Mouse (Mus musculus) liver, embryonic 15.5 days (tissue): ENCODE results near the gene Dirc2. TPM values are rescaled to one million over a fixed set of nuclear protein-coding genes. Genes with fewer than 3 reads are reported as not detected.

Source experiments
- ATAC-seq: fragments of 200-750 bp; cut with Nextera tagmentation; 2 replicates; pipeline ENCODE4 v1.8.0; 2017; ENCODE audit warnings: moderate number of reproducible peaks, mild to moderate bottlenecking, moderate library complexity; ENCODE audit not compliant: insufficient read depth
- H3K27ac ChIP-seq: fragments of 300-500 bp; sonication (generic); replicated peaks from 2 replicates; pipeline ENCODE4 v1.5.1; 2015; ENCODE audit warnings: mild to moderate bottlenecking, inconsistent platforms
- H3K27me3 ChIP-seq: fragments of 300-500 bp; sonication (generic); 2 replicates; pipeline ENCODE4 v1.6.1; 2015; ENCODE audit warnings: mild to moderate bottlenecking, inconsistent platforms
- H3K36me3 ChIP-seq: fragments of 300-500 bp; sonication (generic); replicated peaks from 2 replicates; pipeline ENCODE4 v1.6.1; 2015; ENCODE audit warnings: moderate library complexity, mild to moderate bottlenecking, inconsistent platforms
- H3K4me1 ChIP-seq: fragments of 300-500 bp; sonication (generic); replicated peaks from 2 replicates; pipeline ENCODE4 v1.6.1; 2015; ENCODE audit warnings: inconsistent platforms
- H3K4me2 ChIP-seq: fragments of 300-500 bp; sonication (generic); 2 replicates; pipeline ENCODE4 v1.6.1; 2015; ENCODE audit warnings: moderate library complexity, mild to moderate bottlenecking, inconsistent platforms
- H3K4me3 ChIP-seq: fragments of 300-500 bp; sonication (generic); replicated peaks from 2 replicates; pipeline ENCODE4 v1.5.1; 2015; ENCODE audit warnings: mild to moderate bottlenecking, inconsistent platforms
- H3K9ac ChIP-seq: fragments of 300-500 bp; sonication (generic); 2 replicates; pipeline ENCODE4 v1.6.1; 2015; ENCODE audit warnings: moderate library complexity, mild to moderate bottlenecking, inconsistent platforms
- H3K9me3 ChIP-seq: fragments of 300-500 bp; sonication (generic); replicated peaks from 2 replicates; pipeline ENCODE4 v1.6.1; 2016; ENCODE audit warnings: inconsistent platforms
- WGBS: fragments of 180-500 bp; shearing (Covaris S2); methylation state at CpG from one replicate; pipeline ENCODE4 v1.1.7; 2015; ENCODE audit warnings: mixed read lengths; ENCODE audit not compliant: insufficient replicate concordance; 5-methylcytosine and 5-hydroxymethylcytosine counted together
- polyA plus RNA-seq: library from polyadenylated mRNA; unstranded; fragments of >200 nt; fragmentation: Nextera tagmentation; extraction: Ambion mirVana; gene quantifications from 2 replicates; pipeline ENCODE4 v1.2.1, GENCODE M21; 2015

Gene Dirc2
- polyA plus RNA-seq, 1 experiment from 2014 or later: 5.0 TPM

GRCm38 (mm10) chr16:35787568-35788189 is 18.5 kb upstream of the Dirc2 start:
- no peak overlapping the region for H3K27ac ChIP-seq
- peaks cover 29% of the 10 kb centered on the region for H3K36me3 ChIP-seq
- H3K27me3 ChIP-seq: no peaks in the 10 kb centered on the region
- peaks cover 29% of the 10 kb centered on the region for H3K4me1 ChIP-seq
- no peak overlapping the region for H3K4me3 ChIP-seq
- no peaks in the 10 kb centered on the region for H3K9me3 ChIP-seq
- H3K4me2 ChIP-seq: no peak overlapping the region
- 82% methylated on average over 8 of the region's 8 CpGs for WGBS
- 0 out of 2 replicates have a peak, but pooled peaks have one; percentile 18 for ATAC-seq
- no peak overlapping the region for H3K9ac ChIP-seq

GRCm38 (mm10) chr16:35787163-35787562 is 18.0 kb upstream of the Dirc2 start:
- 86% methylated on average over 6 of the region's 6 CpGs for WGBS
- ATAC-seq: no peak
- Histone ChIP-seq H3K27me3 (no peaks in the 10 kb centered on the region), H3K9me3 (no peaks in the 10 kb centered on the region), H3K4me3 (no peak overlapping the region), H3K27ac (no peak overlapping the region), H3K36me3 (peaks cover 28% of the 10 kb centered on the region), H3K4me2 (no peak overlapping the region), H3K9ac (no peak overlapping the region), H3K4me1 (peaks cover 32% of the 10 kb centered on the region)

- no peaks in the 10 kb centered on the region for H3K27me3 ChIP-seq
- 44% methylated on average over 7 of the region's 7 CpGs for WGBS
- ATAC-seq: no peak
- H3K9ac ChIP-seq: no peak overlapping the region
- no peaks in the 10 kb centered on the region for H3K9me3 ChIP-seq
- no peak overlapping the region for H3K4me2 ChIP-seq
- peaks cover 32% of the 10 kb centered on the region for H3K4me1 ChIP-seq
- peaks cover 21% of the 10 kb centered on the region for H3K36me3 ChIP-seq
- 0 out of 2 replicates have a peak overlapping the region, but pooled peaks have one; percentile 1 for H3K27ac ChIP-seq
- no peak overlapping the region for H3K4me3 ChIP-seq
These were observed 15.1 kb upstream of the Dirc2 start for GRCm38 (mm10) chr16:35784134-35784725.

GRCm38 (mm10) chr16:35783207-35783573 is 14.0 kb upstream of the Dirc2 start:
- H3K4me3 ChIP-seq: no peak overlapping the region
- H3K9ac ChIP-seq: no peak overlapping the region
- 50% methylated on average over 3 of the region's 3 CpGs for WGBS
- H3K36me3 ChIP-seq: peaks cover 12% of the 10 kb centered on the region
- no peak overlapping the region for H3K27ac ChIP-seq
- ATAC-seq: no peak
- H3K9me3 ChIP-seq: no peaks in the 10 kb centered on the region
- H3K4me2 ChIP-seq: no peak overlapping the region
- H3K27me3 ChIP-seq: no peaks in the 10 kb centered on the region
- peaks cover 32% of the 10 kb centered on the region for H3K4me1 ChIP-seq

GRCm38 (mm10) chr16:35782451-35783206 is 13.5 kb upstream of the Dirc2 start:
- WGBS: 79% methylated on average over 13 of the region's 13 CpGs
- no peaks in the 10 kb centered on the region for H3K27me3 ChIP-seq
- no peak overlapping the region for H3K4me2 ChIP-seq
- H3K9me3 ChIP-seq: no peaks in the 10 kb centered on the region
- H3K4me1 ChIP-seq: peaks cover 32% of the 10 kb centered on the region
- H3K9ac ChIP-seq: no peak overlapping the region
- H3K36me3 ChIP-seq: peaks cover 8% of the 10 kb centered on the region
- no peak overlapping the region for H3K27ac ChIP-seq
- no peak overlapping the region for H3K4me3 ChIP-seq
- ATAC-seq: no peak

GRCm38 (mm10) chr16:35781651-35782050 is 12.5 kb upstream of the Dirc2 start:
- no peak overlapping the region for H3K27ac ChIP-seq
- 72% methylated on average over 5 of the region's 5 CpGs for WGBS
- H3K4me3 ChIP-seq: no peak overlapping the region
- H3K9me3 ChIP-seq: no peaks in the 10 kb centered on the region
- H3K27me3 ChIP-seq: no peaks in the 10 kb centered on the region
- H3K36me3 ChIP-seq: no peaks in the 10 kb centered on the region
- H3K4me2 ChIP-seq: no peak overlapping the region
- no peak for ATAC-seq
- H3K9ac ChIP-seq: no peak overlapping the region
- peaks cover 32% of the 10 kb centered on the region for H3K4me1 ChIP-seq

GRCm38 (mm10) chr16:35781096-35781495 is 11.9 kb upstream of the Dirc2 start:
- no peak for ATAC-seq
- 87% methylated on average over 9 of the region's 9 CpGs for WGBS
- no peak overlapping the region for H3K27ac ChIP-seq
- no peak overlapping the region for H3K4me2 ChIP-seq
- H3K4me3 ChIP-seq: no peak overlapping the region
- peaks cover 34% of the 10 kb centered on the region for H3K4me1 ChIP-seq
- no peaks in the 10 kb centered on the region for H3K9me3 ChIP-seq
- H3K9ac ChIP-seq: no peak overlapping the region
- H3K27me3 ChIP-seq: no peaks in the 10 kb centered on the region
- H3K36me3 ChIP-seq: no peaks in the 10 kb centered on the region

GRCm38 (mm10) chr16:35779681-35780080 is 10.5 kb upstream of the Dirc2 start:
- Histone ChIP-seq H3K9me3 (no peaks in the 10 kb centered on the region), H3K4me2 (no peak overlapping the region), H3K4me1 (peaks cover 25% of the 10 kb centered on the region), H3K27me3 (no peaks in the 10 kb centered on the region), H3K27ac (no peak overlapping the region), H3K36me3 (no peaks in the 10 kb centered on the region), H3K4me3 (no peak overlapping the region), H3K9ac (no peak overlapping the region)
- ATAC-seq: no peak
- WGBS: 81% methylated on average over 7 of the region's 7 CpGs

GRCm38 (mm10) chr16:35777768-35778167 is 8.6 kb upstream of the Dirc2 start:
- no peak for ATAC-seq
- Histone ChIP-seq H3K4me2 (no peak overlapping the region), H3K4me3 (no peak overlapping the region), H3K9ac (no peak overlapping the region), H3K27me3 (no peaks in the 10 kb centered on the region), H3K36me3 (no peaks in the 10 kb centered on the region; the same call in 1 of the 2 replicates), H3K4me1 (peaks cover 9% of the 10 kb centered on the region), H3K9me3 (no peaks in the 10 kb centered on the region), H3K27ac (no peak overlapping the region)
- WGBS: 89% methylated on average over 4 of the region's 4 CpGs

- peaks cover 9% of the 10 kb centered on the region for H3K36me3 ChIP-seq
- H3K27ac ChIP-seq: no peak overlapping the region
- peaks cover 16% of the 10 kb centered on the region for H3K4me1 ChIP-seq
- H3K9me3 ChIP-seq: no peaks in the 10 kb centered on the region
- no peak overlapping the region for H3K4me3 ChIP-seq
- H3K27me3 ChIP-seq: no peaks in the 10 kb centered on the region
- ATAC-seq: no peak
- H3K9ac ChIP-seq: no peak overlapping the region
- no peak overlapping the region for H3K4me2 ChIP-seq
- WGBS: 73% methylated on average over 7 of the region's 7 CpGs
These were observed 7.6 kb upstream of the Dirc2 start for GRCm38 (mm10) chr16:35776737-35777136.

- Histone ChIP-seq H3K9ac (no peak overlapping the region), H3K4me1 (peaks cover 25% of the 10 kb centered on the region), H3K36me3 (peaks cover 9% of the 10 kb centered on the region), H3K9me3 (no peaks in the 10 kb centered on the region), H3K4me3 (no peak overlapping the region), H3K27ac (no peak overlapping the region), H3K4me2 (no peak overlapping the region), H3K27me3 (no peaks in the 10 kb centered on the region)
- ATAC-seq: no peak
- 28% methylated on average over 1 of the region's 1 CpGs for WGBS
These were observed 6.7 kb upstream of the Dirc2 start for GRCm38 (mm10) chr16:35775835-35776234.
